Mouse (Mus musculus): ENCODE data around the gene S100a3. TPM values are rescaled to one million over a fixed set of nuclear protein-coding genes. Genes with fewer than 3 reads are reported as not detected.

S100a3 gene
- total RNA-seq, 2 experiments from 2014 or later = 0.49 to 1.6 TPM

DNA sequence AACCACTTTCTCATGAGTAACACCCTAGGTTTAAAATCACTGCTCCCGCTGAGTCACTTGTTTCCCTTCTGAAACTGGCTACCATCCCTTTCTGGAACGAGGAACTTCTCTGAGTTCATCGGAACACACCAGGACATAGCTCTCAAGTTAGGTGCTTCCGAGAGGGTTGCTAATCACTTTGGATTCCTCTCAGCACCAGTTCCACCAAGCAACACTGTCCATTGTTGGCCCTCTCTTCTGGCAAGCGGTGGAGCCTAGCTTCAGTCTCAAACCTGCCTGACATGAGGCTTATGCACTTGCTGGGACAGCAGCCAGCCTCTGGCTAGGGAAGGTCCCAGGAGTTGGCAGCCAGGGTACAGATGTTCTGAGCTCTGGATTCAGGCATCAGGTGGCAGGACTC lies 14.3 kb downstream of the S100a3 start:
- DNase-seq = no peak

DNA sequence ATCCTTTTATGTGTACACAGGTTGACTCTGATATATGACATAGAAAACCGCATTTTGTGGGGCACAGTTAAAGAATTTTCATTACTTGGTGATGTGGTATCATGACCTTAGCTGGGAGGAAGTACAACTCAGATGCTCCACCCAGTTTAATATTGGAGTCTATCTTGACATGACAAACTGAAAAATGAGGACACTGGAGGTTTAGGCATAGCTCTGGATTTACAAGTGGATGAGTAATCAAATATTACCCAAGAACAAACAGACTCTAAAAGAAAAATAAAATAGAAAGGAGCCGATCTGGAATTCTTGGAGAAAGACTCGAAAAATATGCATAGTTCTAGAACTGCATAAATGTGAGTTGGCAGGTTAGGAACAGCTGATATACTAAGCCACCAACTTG lies 14.9 kb downstream of the S100a3 start:
- DNase-seq = no peak

DNA sequence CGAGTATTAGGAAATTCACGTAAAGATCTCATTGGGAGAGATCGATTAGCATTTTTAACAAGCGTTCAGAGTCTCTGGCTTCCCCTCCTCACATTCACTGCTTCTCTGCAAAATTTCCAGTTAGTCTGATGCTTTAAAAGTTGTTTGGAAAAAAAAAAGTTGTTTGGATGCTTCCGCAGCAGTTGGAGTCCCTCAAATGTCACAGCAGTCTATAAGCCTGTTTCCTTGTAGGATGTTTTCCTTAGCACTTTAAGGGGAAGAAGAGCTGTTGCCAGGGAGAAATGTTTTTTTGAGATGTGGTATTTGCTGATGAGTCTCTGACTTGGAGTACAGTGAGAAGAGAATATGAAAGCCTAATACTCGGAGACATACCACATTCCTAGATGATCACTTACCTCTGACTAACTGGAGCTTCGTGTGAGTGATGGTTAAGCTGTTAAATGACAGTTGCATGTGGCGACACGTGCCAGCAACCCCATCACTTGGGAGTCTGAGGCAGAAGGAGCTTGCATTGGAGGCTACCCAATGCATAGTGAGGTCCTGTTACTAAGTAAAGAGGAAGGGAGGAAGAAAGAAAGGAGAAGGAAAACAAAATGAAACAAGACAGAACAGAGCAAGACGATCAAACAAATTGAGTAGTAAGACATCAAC lies 16.1 kb downstream of the S100a3 start:
- no peak for DNase-seq

DNA sequence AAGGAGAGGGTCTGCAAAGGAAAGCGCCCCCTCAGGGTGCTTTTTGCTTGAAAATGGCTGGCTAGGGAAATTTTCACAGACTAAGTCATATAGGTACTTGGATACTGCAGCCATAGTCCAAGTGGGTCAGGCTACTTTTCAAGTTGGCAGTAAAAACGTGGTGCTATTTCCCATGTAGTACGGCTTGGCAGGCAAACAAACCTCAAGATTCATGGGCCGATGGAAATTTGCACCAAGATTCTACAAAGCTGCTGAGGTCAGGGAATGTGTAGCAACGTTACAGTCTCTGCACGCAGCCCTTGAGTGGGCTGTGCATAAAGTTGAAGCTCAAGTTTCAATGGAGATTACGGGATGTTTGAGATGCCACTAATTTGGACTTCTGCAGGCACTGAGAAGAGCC lies 19.1 kb downstream of the S100a3 start:
- DNase-seq = no peak

DNA sequence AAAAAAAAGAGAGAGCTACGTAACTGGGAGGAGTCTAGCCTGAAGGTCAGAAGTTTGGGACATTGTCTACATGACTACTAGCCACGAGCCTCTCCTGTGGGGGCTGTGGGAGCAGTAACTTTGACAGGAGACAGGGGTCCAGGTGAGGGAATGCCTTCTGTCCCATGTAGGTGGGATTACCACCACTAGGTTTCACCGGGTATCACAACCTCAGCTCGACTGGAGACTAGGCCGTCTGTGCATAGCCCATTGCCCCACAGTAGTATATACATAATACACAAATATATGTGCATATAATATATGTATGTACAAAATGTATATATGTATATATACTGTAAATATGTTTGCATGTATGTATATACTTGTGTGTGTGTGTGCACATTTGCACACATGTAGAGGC lies 20.8 kb downstream of the S100a3 start:
- DNase-seq = no peak

DNA sequence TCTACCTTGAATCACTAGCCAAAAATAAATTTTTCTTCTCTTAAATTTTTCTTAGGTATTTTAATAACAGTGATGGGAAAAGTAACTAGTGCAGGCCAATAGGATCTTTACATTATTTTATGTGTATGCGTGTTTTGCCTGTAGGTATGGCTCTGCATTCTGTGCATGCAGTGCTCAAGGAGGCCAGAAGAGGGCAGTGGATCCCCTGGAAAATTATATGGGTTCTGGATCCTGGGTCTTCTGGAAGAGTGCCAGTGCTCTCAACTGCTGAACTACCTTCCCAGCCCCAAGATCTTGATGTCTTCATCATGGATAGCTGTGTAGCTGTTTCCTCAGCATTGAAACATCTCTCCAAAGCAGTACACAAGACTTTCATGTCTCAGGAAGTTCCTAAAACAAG lies 21.8 kb downstream of the S100a3 start:
- DNase-seq = no peak

DNA sequence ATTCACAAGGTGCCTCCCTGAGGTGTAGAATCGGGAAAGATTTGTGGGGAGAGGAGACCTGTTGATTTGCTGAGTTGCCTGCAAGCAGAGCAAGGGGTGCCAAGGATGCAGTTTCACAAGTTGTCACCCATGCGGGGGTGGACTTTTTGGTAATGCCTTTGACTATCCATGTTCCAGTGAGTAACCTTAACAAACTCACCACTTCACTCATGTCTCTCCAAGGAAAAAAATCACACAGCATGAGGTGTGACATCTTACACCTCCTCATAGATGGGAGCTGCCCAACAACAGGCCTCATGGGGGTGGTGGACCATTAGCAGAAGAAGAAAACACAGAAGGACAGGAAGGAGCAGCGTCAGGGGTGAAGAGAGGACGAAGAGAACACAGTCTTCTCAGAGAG lies 22.2 kb downstream of the S100a3 start:
- no peak for DNase-seq

DNA sequence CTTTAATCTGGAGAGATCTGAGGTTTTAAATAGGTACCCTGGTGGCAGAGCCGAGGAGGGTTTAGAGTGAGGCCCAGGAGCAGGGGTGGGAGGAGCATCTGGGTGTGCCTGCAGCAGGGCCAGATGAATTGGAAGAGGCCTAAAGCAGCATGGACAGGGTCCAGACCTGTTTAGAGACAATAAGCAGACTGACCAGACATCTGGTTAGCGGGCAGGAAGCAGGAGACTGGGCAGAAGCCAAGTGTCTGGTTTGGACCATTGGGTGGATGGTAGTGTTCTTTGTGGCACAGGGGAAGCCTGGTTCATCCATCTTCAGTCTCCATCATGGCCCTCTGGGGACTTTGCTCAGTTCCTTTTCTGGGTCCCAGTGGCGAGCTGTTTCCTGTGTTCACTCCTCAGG lies 23.5 kb downstream of the S100a3 start:
- peak; percentile 23 for DNase-seq

DNA sequence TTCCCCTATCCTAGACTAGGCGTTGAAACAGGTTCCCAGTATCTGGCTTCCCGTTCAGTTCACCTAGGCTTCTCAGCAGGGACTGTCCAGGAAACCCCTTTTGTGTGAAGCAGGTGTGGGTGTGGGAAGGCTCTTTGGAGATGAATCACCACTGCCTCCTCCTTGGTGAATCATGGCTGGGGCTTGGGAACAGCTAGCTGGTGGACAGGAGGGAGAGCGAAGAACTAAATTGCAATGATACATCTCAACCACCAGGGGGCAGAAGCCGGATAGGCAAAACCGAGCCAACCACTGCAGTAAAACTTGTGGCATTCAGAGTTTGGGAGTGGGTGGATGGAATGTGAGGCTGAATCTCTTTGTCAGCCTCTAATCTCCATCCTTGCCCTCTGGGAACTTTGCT lies 25.2 kb downstream of the S100a3 start:
- peak; percentile 47 for DNase-seq

DNA sequence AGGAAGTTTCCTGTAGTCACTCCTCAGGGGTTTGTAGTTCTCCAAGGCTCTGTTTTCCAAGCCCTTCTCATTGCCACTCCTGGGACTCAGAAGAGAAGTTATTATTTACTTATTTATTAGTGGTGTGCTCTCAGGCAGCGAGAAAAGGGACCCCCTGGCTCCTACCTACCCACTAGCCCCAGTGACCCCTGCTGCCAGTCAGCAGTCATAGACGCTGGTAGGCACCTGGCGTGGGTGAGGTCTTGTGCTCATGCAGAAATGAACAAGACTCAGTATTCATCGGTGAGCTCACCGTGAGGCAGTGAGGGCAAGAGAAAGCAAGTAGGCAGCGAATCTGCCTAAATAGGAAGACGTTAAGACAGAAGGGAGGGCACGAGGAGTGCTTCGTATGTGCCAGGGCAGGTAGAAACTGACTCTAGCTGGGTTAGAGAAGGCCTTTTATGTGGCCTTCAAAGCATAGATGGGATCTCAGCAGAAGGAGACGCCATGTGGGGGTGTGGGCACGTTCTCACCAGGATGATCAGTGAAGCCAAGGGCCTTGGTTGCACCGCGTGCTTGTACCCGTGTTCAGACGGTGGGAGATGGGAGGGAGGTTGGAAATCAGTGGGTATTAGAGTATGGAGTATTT lies 25.8 kb downstream of the S100a3 start:
- peak; percentile 16 for DNase-seq

DNA sequence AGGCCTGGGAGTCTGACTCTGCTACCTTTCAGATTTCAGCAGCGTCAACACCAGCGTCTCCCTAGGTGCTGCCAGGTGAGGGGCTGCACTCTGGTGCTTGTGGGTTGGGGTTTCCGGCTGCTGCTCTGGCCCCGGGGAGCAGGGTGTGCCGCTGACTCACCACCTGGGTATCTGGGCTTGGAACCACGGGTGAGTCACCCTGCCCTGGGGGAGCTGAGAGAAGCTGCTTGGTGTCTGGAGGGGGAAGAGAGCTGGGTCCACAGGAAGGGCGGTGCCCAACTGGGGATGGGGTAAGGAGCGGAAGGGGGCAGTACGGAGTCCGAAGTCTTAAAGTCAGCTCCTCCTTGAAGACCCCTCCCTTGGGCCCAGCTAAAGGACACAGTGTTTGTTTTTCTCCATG lies 26.5 kb downstream of the S100a3 start:
- DNase-seq = peak; percentile 54

DNA sequence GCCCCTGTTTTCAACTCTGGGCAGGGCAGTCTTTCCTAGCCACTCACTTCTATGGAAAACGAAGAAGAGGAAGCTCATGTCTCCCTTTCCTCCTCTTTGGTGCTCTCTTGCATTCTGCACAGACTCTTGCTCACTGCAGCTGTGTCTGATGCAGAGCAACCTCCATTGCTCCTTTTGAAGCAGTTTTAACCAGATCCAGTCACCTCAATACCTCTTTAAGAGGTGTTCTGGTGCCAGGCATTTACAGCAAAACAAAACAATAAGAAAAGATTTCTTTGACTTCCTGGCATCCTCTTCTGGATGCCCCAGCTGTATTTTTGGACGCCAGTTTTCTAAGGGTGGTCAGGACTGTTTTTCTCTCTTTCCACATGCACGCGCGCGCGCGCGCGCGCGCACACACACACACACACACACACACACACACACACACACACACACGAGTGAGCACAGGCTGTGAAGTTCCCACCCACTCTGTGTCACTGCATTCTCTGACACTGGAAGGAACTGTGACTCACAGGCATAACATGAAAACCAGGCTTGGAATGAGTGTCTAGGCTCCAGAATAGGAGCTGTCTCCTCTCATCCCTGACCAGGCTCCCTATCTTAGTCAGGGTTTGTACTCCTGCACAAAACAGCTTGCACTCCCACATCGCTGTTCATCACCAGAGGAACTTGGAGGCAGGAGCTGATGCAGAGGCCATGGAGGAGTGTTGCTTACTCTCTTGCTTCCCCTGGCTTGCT lies 27.2 kb downstream of the S100a3 start:
- DNase-seq = no peak

DNA sequence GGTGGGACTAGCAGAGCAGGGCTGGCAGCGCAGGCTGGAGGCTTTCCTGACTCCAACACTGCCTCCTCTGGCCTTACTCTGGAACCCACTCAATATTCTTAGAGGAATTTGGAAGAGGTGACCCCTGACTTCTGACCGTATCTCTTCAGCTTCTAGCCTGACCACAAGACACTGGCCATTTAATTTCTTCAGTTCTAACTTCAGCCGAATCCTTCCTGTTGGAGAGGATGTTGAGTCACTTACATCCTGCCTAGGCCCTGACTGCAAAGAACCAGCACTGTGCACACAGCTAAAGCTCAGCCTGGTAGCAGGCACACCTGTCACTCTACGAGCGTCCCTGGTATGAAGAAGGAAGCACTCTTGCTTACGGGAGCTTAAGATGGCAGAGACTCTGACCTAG lies 29.0 kb downstream of the S100a3 start:
- no peak for DNase-seq

DNA sequence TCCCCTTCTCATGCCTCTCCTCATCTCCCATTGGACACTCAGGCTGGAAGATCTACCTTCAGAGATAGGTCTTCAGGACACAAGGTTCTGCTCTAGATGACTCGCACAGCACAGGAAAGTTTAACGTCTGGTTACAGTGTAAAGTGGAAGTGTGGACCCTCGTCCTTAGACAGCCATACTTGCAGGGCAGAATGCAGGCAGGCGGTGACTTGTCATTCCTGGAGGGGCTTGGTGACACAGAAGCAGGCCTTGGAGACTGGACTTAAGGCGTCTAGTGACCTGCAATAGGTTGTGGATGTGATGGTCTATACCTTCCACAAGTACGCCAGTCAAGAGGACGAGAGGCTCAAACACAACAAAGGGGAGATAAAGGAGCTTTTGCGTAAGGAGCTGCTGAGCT lies 29.6 kb downstream of the S100a3 start, which contains the start of gene S100a2:
TSS of gene S100a2 (plus strand) at position 301 of the 400 bp plus-strand sequence.
- no peak for DNase-seq

DNA sequence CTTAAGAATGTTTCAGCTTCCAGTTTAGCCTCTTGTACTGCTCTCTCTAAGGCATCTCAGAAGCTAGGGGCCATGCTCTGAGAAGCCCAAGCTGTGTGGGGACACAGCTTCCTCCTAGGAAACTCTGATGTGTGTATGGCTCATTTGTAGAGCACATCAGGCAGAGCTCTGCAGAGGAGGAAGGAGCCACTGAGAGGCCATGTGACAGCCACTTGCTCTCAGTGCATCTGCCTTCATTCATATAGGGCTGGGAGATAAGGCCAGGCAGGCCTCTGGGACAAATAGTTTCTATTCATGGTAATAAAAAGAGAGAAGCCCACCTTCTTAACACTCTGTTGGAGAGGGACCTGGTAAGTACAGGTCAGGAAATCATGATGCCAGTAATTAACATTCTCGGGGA lies 34.1 kb downstream of the S100a3 start:
- DNase-seq = no peak

DNA sequence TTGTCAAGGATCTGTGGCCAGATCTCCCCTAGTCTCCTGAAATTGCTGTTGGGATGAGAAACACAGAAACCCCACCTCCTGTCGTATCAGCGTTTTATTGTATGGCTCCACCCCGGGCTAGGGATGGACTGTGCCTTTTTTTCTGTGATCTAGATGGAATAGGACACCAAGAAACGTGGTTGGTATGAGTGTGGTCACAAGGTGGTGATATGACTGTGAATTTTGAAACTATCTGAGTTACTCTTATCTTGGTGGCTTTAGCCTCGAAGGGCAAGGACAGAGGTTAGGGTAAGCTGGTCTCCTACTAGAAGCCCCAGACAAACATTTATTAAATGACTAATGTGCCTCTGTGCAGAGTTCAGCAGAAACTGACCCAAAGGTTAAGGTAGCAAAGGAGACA lies 35.2 kb downstream of the S100a3 start:
- no peak for DNase-seq

DNA sequence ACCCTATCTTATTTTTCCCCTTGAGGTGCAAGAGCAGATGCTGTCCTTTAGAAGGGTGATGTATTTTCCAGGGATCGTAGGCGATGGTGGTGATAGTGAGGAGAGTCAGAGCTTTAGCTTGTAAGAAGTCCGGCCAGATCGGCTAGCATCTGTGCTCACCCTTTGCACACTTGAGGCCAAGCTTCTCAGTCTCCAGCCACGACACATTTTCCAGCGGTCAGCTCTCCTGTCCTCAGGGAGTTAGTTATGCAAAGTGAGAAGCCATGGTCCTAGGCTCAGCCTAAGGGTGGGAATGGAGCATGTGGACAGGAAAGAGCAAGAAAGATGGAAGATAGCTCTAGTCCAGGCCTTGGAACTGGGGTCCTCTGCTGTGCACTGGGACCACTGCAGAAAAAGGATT lies 36.4 kb downstream of the S100a3 start:
- no peak for DNase-seq

DNA sequence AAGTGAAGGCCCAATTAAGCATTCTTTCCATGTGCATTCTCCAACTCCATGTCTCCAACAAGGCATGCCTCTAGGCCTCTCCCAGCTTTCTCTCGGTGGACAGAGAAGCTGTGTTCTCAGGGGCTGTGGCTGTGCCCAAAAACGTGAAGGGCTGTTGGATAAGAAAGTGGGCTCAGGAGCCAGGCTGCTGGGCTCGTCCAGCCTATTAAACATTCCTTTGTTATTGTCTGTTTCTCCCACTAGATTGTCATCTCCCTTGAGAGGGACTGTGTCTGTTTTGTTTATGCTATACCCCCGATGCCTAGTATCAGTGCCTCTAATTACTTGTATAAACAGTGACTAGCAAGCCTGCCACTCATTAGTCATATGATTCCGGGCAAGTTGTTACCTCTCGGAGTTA lies 37.4 kb downstream of the S100a3 start:
- DNase-seq = no peak

DNA sequence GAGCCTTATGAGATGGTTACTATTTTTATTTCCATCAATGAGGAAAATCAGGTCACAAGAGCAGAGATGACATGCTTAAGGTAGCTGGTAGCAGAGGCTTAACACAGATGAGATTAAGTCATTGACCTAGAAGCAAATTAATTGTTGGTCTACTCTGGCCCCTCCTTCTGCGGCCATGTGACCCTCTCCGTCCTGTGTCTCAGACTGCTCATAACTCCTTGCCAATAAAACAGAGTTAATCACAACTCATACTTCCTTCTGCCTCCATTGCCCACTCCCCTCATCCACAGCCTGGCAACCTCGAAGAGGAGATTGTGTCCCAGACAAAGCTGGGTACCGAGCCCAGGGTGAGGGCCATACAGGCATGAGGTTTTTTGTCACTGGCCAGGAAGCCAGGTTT lies 37.8 kb downstream of the S100a3 start:
- no peak for DNase-seq

DNA sequence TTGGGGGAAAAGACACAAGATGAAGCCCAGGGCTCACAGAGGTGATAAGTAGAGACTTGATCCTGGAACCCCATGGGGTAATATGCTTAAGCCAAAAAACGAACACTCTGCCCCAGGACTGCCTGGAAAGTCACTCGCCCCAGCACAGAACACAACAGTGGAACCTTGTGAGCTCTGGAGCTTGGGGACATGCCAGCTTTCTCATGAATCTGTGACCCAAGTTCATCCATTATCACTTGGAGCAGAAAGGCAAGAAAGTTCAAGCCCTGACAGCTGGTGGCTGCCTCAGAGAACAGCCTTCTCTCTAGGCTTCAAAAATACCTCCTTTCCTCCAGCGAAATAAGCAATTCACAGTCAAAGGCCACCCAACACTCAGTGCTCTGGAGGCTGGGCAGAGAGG lies 39.0 kb downstream of the S100a3 start:
- DNase-seq = no peak

DNA sequence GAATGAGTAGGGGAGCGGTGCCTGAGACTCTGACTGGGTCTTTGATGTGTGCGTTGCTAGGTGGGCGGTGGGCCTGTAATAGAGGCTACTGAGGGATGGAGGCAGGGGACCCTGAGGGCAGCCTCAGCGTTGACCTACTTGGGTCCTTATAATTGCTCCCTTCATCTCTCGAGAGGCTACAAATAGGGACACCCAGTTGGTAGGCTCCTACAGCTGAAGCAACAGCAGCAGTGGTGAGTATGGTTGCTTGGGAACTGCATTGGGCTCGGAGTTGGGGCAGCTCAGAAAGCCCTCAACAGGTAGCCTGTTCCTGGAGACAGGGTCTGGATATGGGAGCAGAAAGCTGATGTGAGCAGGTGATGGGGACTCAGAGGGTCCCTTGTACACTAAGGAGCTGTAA lies 39.7 kb downstream of the S100a3 start:
- no peak for DNase-seq

DNA sequence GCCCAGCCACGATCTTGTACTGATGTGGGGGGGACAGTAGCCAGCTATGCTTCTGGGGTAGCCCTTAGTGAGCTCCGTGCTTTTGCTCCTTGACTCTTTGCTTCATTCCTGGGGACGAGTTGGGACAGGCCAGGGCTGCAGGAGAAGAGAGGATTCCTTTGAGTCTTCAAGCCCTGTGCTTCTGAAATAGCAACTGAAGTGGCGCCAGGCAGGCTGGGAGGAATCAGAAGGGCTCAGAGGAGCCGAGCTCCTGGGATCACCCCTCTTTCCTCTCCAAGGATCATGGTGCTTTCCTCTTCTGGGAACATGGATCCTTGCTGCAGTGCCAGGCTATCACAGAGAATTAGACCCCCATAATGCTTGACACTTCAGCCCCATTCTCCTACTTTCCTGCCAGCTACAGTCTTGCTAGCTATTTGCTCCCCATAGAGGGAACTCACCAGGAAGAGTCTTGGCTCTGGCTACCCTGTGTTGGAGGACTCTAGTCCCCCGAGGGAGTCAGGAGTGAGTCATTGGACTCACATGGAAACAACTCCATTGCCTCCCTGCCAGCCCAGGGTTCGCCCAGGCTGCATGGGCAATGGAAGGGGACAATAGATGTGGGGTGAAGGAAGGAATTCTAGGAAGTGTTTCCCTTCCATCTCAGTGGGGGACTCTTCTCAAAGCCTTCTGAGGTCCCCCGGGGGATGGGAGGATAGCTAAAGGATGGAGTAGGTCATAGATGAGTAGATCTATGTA lies 40.2 kb downstream of the S100a3 start:
- no peak for DNase-seq

DNA sequence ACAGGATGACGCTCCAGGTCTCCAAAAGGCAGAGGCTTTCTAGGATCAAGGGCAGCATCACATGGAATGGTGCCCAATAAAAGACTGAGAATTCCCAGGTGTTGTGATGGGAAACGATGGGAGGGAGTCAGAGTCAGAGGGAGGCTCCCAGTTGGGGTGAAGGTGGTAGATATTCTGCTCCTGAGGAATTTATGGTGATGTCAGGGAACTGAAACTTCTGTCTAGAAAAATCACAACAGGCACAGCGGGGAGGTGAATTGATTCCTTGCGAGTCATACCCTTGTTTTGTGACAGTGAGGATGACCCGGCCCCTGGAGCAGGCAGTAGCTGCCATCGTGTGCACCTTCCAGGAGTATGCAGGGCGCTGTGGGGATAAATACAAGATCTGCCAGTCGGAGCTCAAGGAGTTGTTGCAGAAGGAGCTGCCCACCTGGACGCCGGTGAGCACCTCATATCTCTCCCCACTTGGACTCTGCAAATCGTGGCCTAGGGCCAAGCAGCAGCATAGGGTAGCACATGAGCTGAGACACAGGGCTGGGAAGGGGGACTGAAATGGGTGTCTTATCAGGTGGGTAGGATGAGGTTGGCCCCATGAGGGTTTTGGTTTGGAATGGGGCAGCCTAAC lies 41.2 kb downstream of the S100a3 start, which contains the start of gene Gm42674:
TSS of gene Gm42674 (plus strand) at position 419 of the 625 bp plus-strand sequence.
- DNase-seq = no peak

Data from gastrocnemius, postnatal 10 days (tissue).